Mouse (Mus musculus) limb, embryonic 11.5 days (tissue): ENCODE results near the gene Ror1. TPM values are rescaled to one million over a fixed set of nuclear protein-coding genes. Genes with fewer than 3 reads are reported as not detected.

Experiments used
- ATAC-seq: fragments of 200-750 bp; cut with Nextera tagmentation; 2 replicates; pipeline ENCODE4 v1.8.0; 2017; ENCODE audit warnings: low read depth; ENCODE audit not compliant: insufficient number of reproducible peaks, low FRiP score, low TSS enrichment
- DNase-seq: peaks from one replicate; pipeline ENCODE4 v3.0.0-alpha.2; 2015; ENCODE audit warnings: low spot score
- H3K27ac ChIP-seq: fragments of 300-500 bp; sonication (generic); replicated peaks from 2 replicates; pipeline ENCODE4 v1.5.1; 2014; ENCODE audit warnings: low read depth, mild to moderate bottlenecking, low read length
- H3K27me3 ChIP-seq: fragments of 300-500 bp; sonication (generic); 2 replicates; pipeline ENCODE4 v1.6.1; 2014; ENCODE audit warnings: mild to moderate bottlenecking, low read length, mixed read lengths; ENCODE audit not compliant: control insufficient read depth, insufficient read depth
- H3K36me3 ChIP-seq: fragments of 300-500 bp; sonication (generic); 2 replicates; pipeline ENCODE4 v1.6.1; 2014; ENCODE audit warnings: mild to moderate bottlenecking, low read length, moderate library complexity, mixed read lengths; ENCODE audit not compliant: control insufficient read depth, insufficient read depth
- H3K4me1 ChIP-seq: fragments of 300-500 bp; sonication (generic); 2 replicates; pipeline ENCODE4 v1.6.1; 2014; ENCODE audit warnings: low read length, mixed read lengths; ENCODE audit not compliant: control insufficient read depth, insufficient read depth
- H3K4me2 ChIP-seq: fragments of 300-500 bp; sonication (generic); 2 replicates; pipeline ENCODE4 v1.6.1; 2014; ENCODE audit warnings: low read depth, mild to moderate bottlenecking, moderate library complexity; ENCODE audit not compliant: severe bottlenecking
- H3K4me3 ChIP-seq: fragments of 300-500 bp; sonication (generic); 2 replicates; pipeline ENCODE4 v1.5.1; 2014; ENCODE audit warnings: low read depth, low read length
- H3K9ac ChIP-seq: fragments of 300-500 bp; sonication (generic); 2 replicates; pipeline ENCODE4 v1.6.1; 2014; ENCODE audit warnings: mild to moderate bottlenecking, low read length
- H3K9me3 ChIP-seq: fragments of 300-500 bp; sonication (generic); 2 replicates; pipeline ENCODE4 v1.6.1; 2016; ENCODE audit warnings: low read length; ENCODE audit not compliant: control insufficient read depth
- WGBS: fragments of 180-500 bp; shearing (Covaris S2); extraction: QIAGEN DNeasy Blood & Tissue Kit; methylation state at CpG from one replicate; pipeline ENCODE4 v1.1.7; 2014; 5-methylcytosine and 5-hydroxymethylcytosine counted together
- polyA plus RNA-seq: library from polyadenylated mRNA; unstranded; fragments of >200 nt; fragmentation: Nextera tagmentation; extraction: Ambion mirVana; gene quantifications from 2 replicates; pipeline ENCODE4 v1.2.1, GENCODE M21; 2014

Ror1 gene
- polyA plus RNA-seq, 1 experiment from 2014 or later, result 12.6 TPM

DNA sequence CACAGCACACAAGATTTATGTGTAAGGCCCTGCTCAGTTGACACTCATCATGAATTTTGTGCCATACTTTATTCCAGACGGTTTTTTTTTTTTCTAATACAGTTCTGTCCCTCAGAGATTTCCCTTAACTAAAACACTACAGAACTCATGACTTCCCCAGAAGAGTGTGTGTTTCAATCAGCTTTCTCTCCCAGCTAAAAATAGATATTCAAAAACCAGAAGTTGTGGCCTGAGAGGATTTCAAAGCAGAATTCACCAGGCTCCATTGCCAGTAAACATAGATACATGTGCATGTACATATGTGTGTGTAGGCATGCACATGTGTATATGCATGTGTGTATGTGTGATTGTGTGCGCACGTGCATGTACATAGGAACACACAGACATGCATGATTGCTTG, 252.2 kb downstream of the Ror1 start:
- Histone ChIP-seq H3K9me3 (no peaks in the 10 kb centered on the region), H3K27me3 (no peaks in the 10 kb centered on the region), H3K36me3 (no peaks in the 10 kb centered on the region), H3K27ac (no peak overlapping the region), H3K4me3 (no peak overlapping the region), H3K9ac (no peak overlapping the region), H3K4me1 (no peaks in the 10 kb centered on the region), H3K4me2 (no peak overlapping the region)
- DNase-seq (no peak), ATAC-seq (no peak)
- WGBS, result 87% methylated on average over 3 of the region's 3 CpGs

- Histone ChIP-seq H3K4me1 (no peaks in the 10 kb centered on the region), H3K27ac (no peak overlapping the region), H3K9me3 (no peaks in the 10 kb centered on the region), H3K4me2 (no peak overlapping the region), H3K4me3 (no peak overlapping the region), H3K36me3 (no peaks in the 10 kb centered on the region), H3K9ac (no peak overlapping the region), H3K27me3 (no peaks in the 10 kb centered on the region)
- no peak for DNase-seq
- 90% methylated on average over 7 of the region's 7 CpGs for WGBS
- no peak for ATAC-seq
Measured at GRCm38 (mm10) chr4:100350106-100350795, 254.7 kb downstream of the Ror1 start.

GRCm38 (mm10) chr4:100351797-100352290, 256.3 kb downstream of the Ror1 start:
- Histone ChIP-seq H3K27ac (no peak overlapping the region), H3K4me2 (no peak overlapping the region), H3K4me3 (no peak overlapping the region), H3K36me3 (no peaks in the 10 kb centered on the region), H3K4me1 (no peaks in the 10 kb centered on the region), H3K27me3 (no peaks in the 10 kb centered on the region), H3K9me3 (no peaks in the 10 kb centered on the region), H3K9ac (no peak overlapping the region)
- ATAC-seq, result no peak
- DNase-seq, result no peak

DNA sequence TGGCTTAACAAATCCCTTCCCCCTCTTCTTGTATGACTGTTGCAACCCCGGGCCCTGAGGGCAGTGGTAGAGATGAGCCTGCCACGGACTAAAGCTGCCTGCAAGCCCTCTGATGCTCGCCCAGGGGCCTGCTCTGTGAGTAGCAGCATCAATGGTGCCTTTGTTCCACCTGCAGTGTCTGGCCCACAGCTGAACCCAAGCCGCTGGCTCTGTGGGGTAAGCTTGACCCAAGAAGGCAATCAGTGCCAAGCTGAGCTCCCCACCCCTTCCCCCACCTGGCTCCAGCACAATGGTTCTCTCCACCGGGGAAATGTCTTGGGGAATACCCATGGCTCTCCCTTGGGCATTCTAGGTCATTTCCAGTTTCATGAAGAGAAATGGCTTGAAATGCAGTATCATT, 260.0 kb downstream of the Ror1 start:
- Histone ChIP-seq H3K4me3 (no peak overlapping the region), H3K36me3 (no peaks in the 10 kb centered on the region), H3K27me3 (no peaks in the 10 kb centered on the region), H3K9me3 (no peaks in the 10 kb centered on the region), H3K9ac (no peak overlapping the region), H3K4me2 (no peak overlapping the region), H3K27ac (no peak overlapping the region), H3K4me1 (no peaks in the 10 kb centered on the region)
- DNase-seq (peak; percentile 46), ATAC-seq (no peak)
- 63% methylated on average over 5 of the region's 5 CpGs for WGBS

- Histone ChIP-seq H3K4me1 (no peaks in the 10 kb centered on the region), H3K9ac (no peak overlapping the region), H3K4me2 (no peak overlapping the region), H3K27ac (no peak overlapping the region), H3K4me3 (no peak overlapping the region), H3K27me3 (no peaks in the 10 kb centered on the region), H3K36me3 (no peaks in the 10 kb centered on the region), H3K9me3 (no peaks in the 10 kb centered on the region)
- DNase-seq (no peak), ATAC-seq (no peak)
- 84% methylated on average over 4 of the region's 4 CpGs for WGBS
Measured at GRCm38 (mm10) chr4:100357881-100358589, 262.4 kb downstream of the Ror1 start.

GRCm38 (mm10) chr4:100363666-100364065, 268.1 kb downstream of the Ror1 start:
- DNase-seq, result no peak
- H3K36me3 ChIP-seq, result no peaks in the 10 kb centered on the region
- no peak overlapping the region for H3K4me3 ChIP-seq
- 82% methylated on average over 7 of the region's 7 CpGs for WGBS
- no peak for ATAC-seq
- H3K27ac ChIP-seq, result no peak overlapping the region
- H3K9me3 ChIP-seq, result no peaks in the 10 kb centered on the region
- no peaks in the 10 kb centered on the region for H3K27me3 ChIP-seq
- H3K9ac ChIP-seq, result no peak overlapping the region
- peaks cover 4% of the 10 kb centered on the region; the same call in 1 of the 2 replicates for H3K4me1 ChIP-seq
- no peak overlapping the region for H3K4me2 ChIP-seq

- no peak overlapping the region for H3K9ac ChIP-seq
- 39% methylated on average over 2 of the region's 2 CpGs for WGBS
- no peak overlapping the region for H3K4me3 ChIP-seq
- no peak for DNase-seq
- no peaks in the 10 kb centered on the region for H3K27me3 ChIP-seq
- H3K4me2 ChIP-seq, result no peak overlapping the region
- no peak overlapping the region for H3K27ac ChIP-seq
- ATAC-seq, result no peak
- H3K36me3 ChIP-seq, result no peaks in the 10 kb centered on the region
- peaks cover 4% of the 10 kb centered on the region; the same call in 1 of the 2 replicates for H3K4me1 ChIP-seq
- no peaks in the 10 kb centered on the region for H3K9me3 ChIP-seq
Measured at GRCm38 (mm10) chr4:100368691-100369090, 273.1 kb downstream of the Ror1 start.

- no peak overlapping the region for H3K9ac ChIP-seq
- H3K27me3 ChIP-seq, result no peaks in the 10 kb centered on the region
- no peak overlapping the region for H3K27ac ChIP-seq
- no peaks in the 10 kb centered on the region for H3K9me3 ChIP-seq
- no peaks in the 10 kb centered on the region for H3K4me1 ChIP-seq
- no peak overlapping the region for H3K4me3 ChIP-seq
- H3K36me3 ChIP-seq, result no peaks in the 10 kb centered on the region
- WGBS, result 85% methylated on average over 7 of the region's 7 CpGs
- DNase-seq (no peak), ATAC-seq (no peak)
- no peak overlapping the region for H3K4me2 ChIP-seq
Measured at GRCm38 (mm10) chr4:100369541-100370174, 274.1 kb downstream of the Ror1 start.
